Mouse (Mus musculus) lung, embryonic 14.5 days (tissue): ENCODE measurements around the gene Gm5737. TPM values are rescaled to one million over a fixed set of nuclear protein-coding genes. Genes with fewer than 3 reads are reported as not detected.

Source experiments
- ATAC-seq: fragments of 200-750 bp; cut with Nextera tagmentation; 2 replicates; pipeline ENCODE4 v1.8.0; 2017; ENCODE audit warnings: mild to moderate bottlenecking, moderate TSS enrichment, moderate library complexity; ENCODE audit not compliant: insufficient read depth
- DNase-seq: peaks from one replicate; pipeline ENCODE4 v3.0.0-alpha.2; 2015
- H3K27ac ChIP-seq: fragments of 300-500 bp; sonication (generic); 2 replicates; pipeline ENCODE4 v1.5.1; 2014; ENCODE audit warnings: low read depth, mild to moderate bottlenecking, moderate library complexity
- H3K27me3 ChIP-seq: fragments of 300-500 bp; sonication (generic); 2 replicates; pipeline ENCODE4 v1.6.1; 2014; ENCODE audit warnings: low read length, control low read depth; ENCODE audit not compliant: insufficient read depth
- H3K36me3 ChIP-seq: fragments of 300-500 bp; sonication (generic); 2 replicates; pipeline ENCODE4 v1.6.1; 2014; ENCODE audit warnings: control low read depth; ENCODE audit not compliant: insufficient read depth
- H3K4me1 ChIP-seq: fragments of 300-500 bp; sonication (generic); 2 replicates; pipeline ENCODE4 v1.6.1; 2014; ENCODE audit warnings: antibody characterized with exemption, control low read depth; ENCODE audit not compliant: insufficient read depth
- H3K4me2 ChIP-seq: fragments of 300-500 bp; sonication (generic); 2 replicates; pipeline ENCODE4 v1.6.1; 2014; ENCODE audit warnings: mild to moderate bottlenecking
- H3K4me3 ChIP-seq: fragments of 300-500 bp; sonication (generic); 2 replicates; pipeline ENCODE4 v1.5.1; 2014; ENCODE audit warnings: low read depth, low read length
- H3K9ac ChIP-seq: fragments of 300-500 bp; sonication (generic); 2 replicates; pipeline ENCODE4 v1.6.1; 2014
- H3K9me3 ChIP-seq: fragments of 300-500 bp; sonication (generic); 2 replicates; pipeline ENCODE4 v1.6.1; 2016; ENCODE audit warnings: low read depth, low read length, control low read depth
- CTCF ChIP-seq: IDR thresholded peaks from 2 replicates; pipeline ENCODE4 v1.5.1; 2016; ENCODE audit warnings: antibody characterized with exemption, low read depth
- WGBS: fragments of 180-500 bp; shearing (Covaris S2); extraction: QIAGEN DNeasy Blood & Tissue Kit; methylation state at CpG from one replicate; pipeline ENCODE4 v1.1.7; 2014; 5-methylcytosine and 5-hydroxymethylcytosine counted together
- polyA plus RNA-seq: library from polyadenylated mRNA; unstranded; fragments of >200 nt; fragmentation: Nextera tagmentation; extraction: Ambion mirVana; gene quantifications from 2 replicates; pipeline ENCODE4 v1.2.1, GENCODE M21; 2014

The Gm5737 gene
- polyA plus RNA-seq, 1 experiment from 2014 or later = not detected

DNA sequence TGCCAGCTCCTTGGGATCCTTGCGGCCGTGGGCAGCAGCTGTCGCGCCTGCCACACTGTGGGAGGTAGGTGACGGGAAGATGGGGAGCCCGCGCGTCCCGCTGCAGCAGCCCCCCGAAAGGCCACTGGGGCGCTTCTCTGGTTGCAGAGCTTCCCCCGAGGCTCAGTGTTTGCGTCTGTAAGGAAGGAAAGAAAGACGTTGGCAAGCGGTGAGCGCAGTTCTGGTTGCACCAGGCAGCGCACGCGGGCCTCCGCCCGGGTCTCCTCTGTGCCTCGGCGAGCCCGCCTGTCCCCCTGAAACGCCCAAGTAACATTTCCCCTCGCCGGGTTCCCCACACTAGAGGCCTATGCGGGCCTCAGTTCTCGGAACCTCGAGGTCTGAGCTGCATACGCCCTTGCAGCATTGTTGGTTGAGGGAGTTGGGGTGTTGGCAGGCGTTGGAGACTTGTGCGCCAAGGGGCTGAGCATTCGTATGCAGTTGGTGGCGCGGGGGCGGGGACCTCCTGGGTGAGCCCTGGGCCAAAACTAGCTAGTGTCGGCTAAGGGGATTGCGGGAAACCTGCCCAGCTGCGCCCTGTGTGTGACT is 31.0 kb downstream of the Gm5737 start:
- ATAC-seq (peak; percentile 79), DNase-seq (peak; percentile 88)
- H3K4me2 ChIP-seq = peak overlapping the region; percentile 85
- H3K9ac ChIP-seq = peak overlapping the region; percentile 85
- peak overlapping the region; percentile 97 for H3K27ac ChIP-seq
- 0 out of 2 replicates have a peak, but pooled peaks have one; percentile 7 for TF ChIP-seq CTCF
- no peaks in the 10 kb centered on the region for H3K9me3 ChIP-seq
- H3K36me3 ChIP-seq = no peaks in the 10 kb centered on the region
- 0 out of 2 replicates have a peak, but pooled peaks cover 3% of the 10 kb centered on the region for H3K4me1 ChIP-seq
- no peaks in the 10 kb centered on the region for H3K27me3 ChIP-seq
- under 1% methylated on average over 40 of the region's 40 CpGs for WGBS
- peak overlapping the region; percentile 76 for H3K4me3 ChIP-seq

DNA sequence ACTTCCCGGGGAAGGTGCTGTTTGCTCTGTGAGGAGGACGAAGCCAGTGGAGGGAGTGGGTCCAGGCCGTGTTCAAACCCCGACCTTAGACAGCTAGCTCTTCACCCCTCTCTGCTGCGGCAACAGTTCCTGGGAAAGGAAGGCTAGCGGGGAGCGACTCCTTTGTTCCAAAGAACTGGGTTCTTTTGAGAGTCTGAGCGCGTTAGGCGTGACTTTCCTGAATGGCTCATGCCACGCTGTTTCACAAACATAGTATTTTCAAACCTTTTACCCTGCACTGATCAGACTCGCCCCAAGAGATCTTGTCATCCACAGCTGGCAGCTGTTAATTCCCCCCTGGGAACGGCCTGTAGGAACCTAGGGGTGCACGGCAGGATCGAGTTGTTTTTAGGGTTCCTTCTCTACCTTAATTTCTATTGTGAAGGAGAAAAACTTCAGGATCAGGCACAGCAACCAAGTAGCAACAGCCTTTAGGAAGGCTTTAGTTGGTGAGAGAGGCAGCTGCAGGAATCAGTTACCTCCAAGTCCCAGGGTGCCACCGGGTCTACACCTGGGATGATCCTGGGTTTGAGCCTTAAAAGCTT is 31.8 kb downstream of the Gm5737 start:
- 5% methylated on average over 16 of the region's 16 CpGs for WGBS
- no peaks in the 10 kb centered on the region for H3K9me3 ChIP-seq
- ATAC-seq (peak; percentile 1; the same call in 1 of the 2 replicates), DNase-seq (peak; percentile 56)
- H3K36me3 ChIP-seq = no peaks in the 10 kb centered on the region
- no peak for TF ChIP-seq CTCF
- H3K4me2 ChIP-seq = peak overlapping the region; percentile 85
- H3K9ac ChIP-seq = peak overlapping the region; percentile 85
- no peaks in the 10 kb centered on the region for H3K27me3 ChIP-seq
- H3K27ac ChIP-seq = peak overlapping the region; percentile 97
- H3K4me3 ChIP-seq = peak overlapping the region; percentile 76
- H3K4me1 ChIP-seq = 0 out of 2 replicates have a peak, but pooled peaks cover 3% of the 10 kb centered on the region

DNA sequence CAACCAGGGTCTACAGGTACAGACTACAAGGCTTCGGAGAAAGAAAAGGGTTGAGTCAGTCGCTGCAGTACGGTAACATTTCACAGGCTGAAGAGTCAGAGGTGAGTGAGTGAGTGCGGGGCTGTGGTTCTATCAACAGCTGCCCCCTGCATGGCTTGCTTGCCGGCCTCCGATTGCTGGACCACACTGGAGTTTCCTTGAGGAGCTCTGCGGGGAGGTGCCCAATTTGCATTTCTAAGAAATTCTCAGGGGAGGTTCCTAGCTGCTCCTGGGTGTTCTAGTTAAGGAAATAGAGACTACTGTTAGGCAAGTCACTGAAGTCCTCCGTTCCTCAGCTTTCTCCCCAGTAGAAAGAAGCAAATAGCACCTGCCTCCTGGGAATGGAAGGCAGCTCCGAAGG is 32.5 kb downstream of the Gm5737 start:
- Histone ChIP-seq H3K36me3 (no peaks in the 10 kb centered on the region), H3K4me3 (peak overlapping the region; percentile 76), H3K9me3 (no peaks in the 10 kb centered on the region), H3K4me2 (peak overlapping the region; percentile 85), H3K27me3 (no peaks in the 10 kb centered on the region), H3K9ac (peak overlapping the region; percentile 85), H3K4me1 (0 out of 2 replicates have a peak, but pooled peaks cover 3% of the 10 kb centered on the region), H3K27ac (no peak overlapping the region)
- 31% methylated on average over 9 of the region's 9 CpGs for WGBS
- no peak for TF ChIP-seq CTCF
- DNase-seq (no peak), ATAC-seq (no peak)

DNA sequence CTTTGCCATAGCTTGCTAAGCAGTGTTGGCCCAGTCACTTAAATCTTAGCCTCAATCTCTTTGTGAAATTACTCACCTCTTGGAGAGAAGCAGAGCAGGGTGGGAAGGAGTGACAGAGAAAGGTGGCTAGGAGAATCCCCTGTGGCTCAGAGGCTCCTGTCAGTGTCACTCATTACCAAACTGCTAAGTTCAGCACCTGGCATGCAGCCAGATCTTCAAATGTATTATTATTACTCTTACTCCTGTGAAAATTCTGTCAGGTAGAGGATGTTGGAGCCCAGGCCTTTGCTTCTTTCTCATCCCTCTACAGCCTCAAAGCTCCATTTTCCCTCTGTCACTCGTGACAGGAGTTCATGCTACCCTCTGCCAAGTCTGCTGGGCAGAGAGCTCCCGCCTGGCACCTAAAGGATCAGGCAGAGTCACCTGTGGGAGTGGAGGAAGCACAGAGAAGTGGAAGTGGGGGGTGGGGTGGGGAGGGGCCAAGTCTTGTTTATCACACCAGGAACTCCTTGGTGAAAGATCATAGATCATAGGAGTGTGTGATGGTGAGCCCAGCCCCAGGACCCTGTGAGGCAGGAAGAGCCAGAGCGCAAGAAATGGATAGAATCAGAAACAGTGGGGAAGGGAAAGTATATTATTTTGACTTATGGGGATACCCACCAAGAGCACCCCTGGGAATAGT is 36.8 kb downstream of the Gm5737 start:
- DNase-seq (no peak), ATAC-seq (no peak)
- Histone ChIP-seq H3K4me2 (no peak overlapping the region), H3K36me3 (no peaks in the 10 kb centered on the region), H3K27ac (no peak overlapping the region), H3K4me3 (no peak overlapping the region), H3K9me3 (no peaks in the 10 kb centered on the region), H3K27me3 (no peaks in the 10 kb centered on the region), H3K9ac (no peak overlapping the region), H3K4me1 (0 out of 2 replicates have a peak, but pooled peaks cover 1% of the 10 kb centered on the region)
- no peak for TF ChIP-seq CTCF
- WGBS = 63% methylated on average over 3 of the region's 3 CpGs

DNA sequence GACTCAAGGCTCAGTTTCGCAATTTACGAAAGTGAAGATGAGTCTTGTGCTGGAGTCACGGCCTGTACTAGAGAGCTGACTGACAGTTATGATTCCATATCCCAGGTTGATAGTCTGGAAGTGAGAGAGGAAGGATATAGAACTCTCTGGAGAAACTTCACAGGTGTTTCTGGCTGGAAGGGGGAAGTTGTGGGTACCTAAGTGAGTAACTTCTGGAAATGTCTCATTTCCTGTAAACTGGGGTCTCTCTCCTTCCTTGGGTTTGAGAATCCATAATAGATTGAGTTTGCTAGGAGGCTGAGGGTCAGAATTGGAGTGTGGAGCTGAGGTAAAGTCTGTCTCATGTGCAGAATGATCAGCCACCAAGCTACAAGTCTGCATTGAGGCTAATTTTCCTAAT is 38.0 kb downstream of the Gm5737 start:
- Histone ChIP-seq H3K27ac (no peak overlapping the region), H3K4me2 (no peak overlapping the region), H3K4me3 (no peak overlapping the region), H3K9ac (no peak overlapping the region), H3K9me3 (no peaks in the 10 kb centered on the region), H3K27me3 (no peaks in the 10 kb centered on the region), H3K4me1 (no peaks in the 10 kb centered on the region), H3K36me3 (0 out of 2 replicates have a peak, but pooled peaks cover 2% of the 10 kb centered on the region)
- no peak for DNase-seq
- 90% methylated on average over 3 of the region's 3 CpGs for WGBS
- TF ChIP-seq CTCF = no peak
- ATAC-seq = no peak

DNA sequence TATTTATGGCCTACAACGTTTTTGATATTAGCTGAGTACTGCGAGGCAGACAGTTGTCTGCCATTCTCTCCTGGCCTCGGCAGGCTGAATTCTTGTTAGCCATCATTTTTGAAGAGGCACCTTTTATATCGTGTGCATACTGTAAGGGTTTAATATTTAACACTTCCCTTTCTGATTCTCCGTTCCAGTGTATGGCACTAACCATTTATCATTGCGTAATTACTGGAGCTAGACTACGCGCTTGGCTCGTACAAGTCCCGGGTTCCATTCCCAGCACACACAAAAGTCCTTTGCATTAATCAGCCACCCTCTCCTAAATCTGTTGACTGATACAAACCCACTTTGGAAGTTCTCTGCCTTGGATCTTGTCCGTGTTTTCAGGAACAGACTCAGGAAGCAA is 47.7 kb downstream of the Gm5737 start:
- Histone ChIP-seq H3K27ac (no peak overlapping the region), H3K9me3 (no peaks in the 10 kb centered on the region), H3K4me3 (no peak overlapping the region), H3K4me1 (peaks cover 7% of the 10 kb centered on the region; the same call in 1 of the 2 replicates), H3K36me3 (0 out of 2 replicates have a peak, but pooled peaks cover 7% of the 10 kb centered on the region), H3K9ac (no peak overlapping the region), H3K27me3 (no peaks in the 10 kb centered on the region), H3K4me2 (no peak overlapping the region)
- no peak for DNase-seq
- 82% methylated on average over 11 of the region's 11 CpGs for WGBS
- ATAC-seq = no peak
- no peak for TF ChIP-seq CTCF
